Mouse (Mus musculus): ENCODE measurements around the gene 1700067K01Rik. TPM values are rescaled to one million over a fixed set of nuclear protein-coding genes. Genes with fewer than 3 reads are reported as not detected.

The 1700067K01Rik gene
- polyA plus RNA-seq, 1 experiment from 2014 or later, result 2.0 TPM

DNA sequence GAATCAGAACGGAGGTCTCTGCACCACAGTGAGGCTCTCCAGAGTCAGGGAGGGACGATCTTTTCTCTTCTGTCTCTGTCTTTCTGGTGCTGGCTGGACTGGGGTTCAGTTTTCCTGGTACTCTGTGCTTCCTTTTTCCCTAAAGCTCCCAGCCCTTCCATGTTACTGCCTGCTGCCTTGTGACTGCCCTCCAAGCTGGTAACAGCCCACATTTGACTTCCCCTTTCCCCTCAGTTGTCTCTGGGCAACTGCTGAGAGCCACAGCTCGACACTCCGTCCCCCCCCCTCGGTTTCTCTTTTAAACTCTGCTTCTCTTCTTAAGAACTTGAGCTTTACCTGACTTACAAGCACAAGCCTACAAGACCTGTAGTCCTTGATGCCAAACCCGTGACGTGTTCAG, 12.1 kb upstream of the 1700067K01Rik start:
- peaks cover 84% of the 10 kb centered on the region for H3K36me3 ChIP-seq
- no peaks in the 10 kb centered on the region for H3K4me1 ChIP-seq
- H3K27me3 ChIP-seq, result no peaks in the 10 kb centered on the region
- H3K27ac ChIP-seq, result no peak overlapping the region
- H3K4me3 ChIP-seq, result no peak overlapping the region
- no peak overlapping the region for H3K9ac ChIP-seq
- H3K9me3 ChIP-seq, result no peaks in the 10 kb centered on the region
- no peak for ATAC-seq (ENCODE audit: insufficient number of reproducible peaks, insufficient read depth, low FRiP score, low TSS enrichment)
- 85% methylated on average over 7 of the region's 7 CpGs for WGBS
- H3K4me2 ChIP-seq (replicated peaks), result no peak overlapping the region

DNA sequence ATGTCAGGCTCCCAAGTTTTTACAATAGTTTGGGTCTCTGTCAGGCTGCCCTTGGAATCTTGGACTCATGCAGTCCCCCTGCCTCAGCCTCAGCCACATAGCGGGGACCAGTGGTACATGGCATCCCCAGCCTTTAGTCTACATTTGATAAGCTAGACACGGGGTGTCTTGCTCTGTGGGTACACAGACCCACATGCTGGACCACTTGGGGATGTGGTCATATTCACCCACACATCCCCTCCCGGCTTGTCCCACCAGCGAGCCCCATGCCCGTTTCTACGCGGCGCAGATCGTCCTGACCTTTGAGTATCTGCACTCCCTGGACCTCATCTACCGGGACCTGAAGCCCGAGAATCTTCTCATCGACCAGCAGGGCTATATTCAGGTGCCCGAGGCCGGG, 11.1 kb upstream of the 1700067K01Rik start:
- Histone ChIP-seq H3K4me1 (no peaks in the 10 kb centered on the region), H3K27ac (no peak overlapping the region), H3K27me3 (no peaks in the 10 kb centered on the region), H3K4me3 (no peak overlapping the region), H3K9ac (no peak overlapping the region), H3K9me3 (no peaks in the 10 kb centered on the region), H3K4me2 (replicated peaks) (no peak overlapping the region), H3K36me3 (peaks cover 84% of the 10 kb centered on the region)
- no peak for ATAC-seq (ENCODE audit: insufficient number of reproducible peaks, insufficient read depth, low FRiP score, low TSS enrichment)
- WGBS, result 95% methylated on average over 14 of the region's 14 CpGs

DNA sequence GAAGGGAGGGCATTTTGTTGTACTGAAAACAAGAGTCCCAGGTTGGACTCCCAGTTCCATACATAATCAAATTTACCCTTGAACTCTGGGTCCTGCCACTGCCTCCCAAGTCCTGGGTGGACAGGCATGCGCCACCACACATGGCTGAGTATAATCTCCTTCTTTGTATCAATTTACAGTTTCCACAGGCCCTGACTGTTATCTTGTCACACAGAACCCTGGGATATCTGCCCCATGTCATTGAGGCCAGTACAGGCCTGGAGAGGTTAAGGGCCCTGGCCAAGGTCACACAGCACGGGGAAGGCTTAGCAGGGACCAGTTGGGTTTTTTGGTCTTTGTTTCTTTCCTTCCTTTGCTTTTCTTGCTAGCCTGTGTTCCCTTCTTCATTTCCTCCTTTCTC, 8.8 kb upstream of the 1700067K01Rik start:
- H3K9ac ChIP-seq, result no peak overlapping the region
- no peak overlapping the region for H3K4me2 ChIP-seq (replicated peaks)
- no peaks in the 10 kb centered on the region for H3K9me3 ChIP-seq
- no peak overlapping the region for H3K4me3 ChIP-seq
- no peak for ATAC-seq (ENCODE audit: insufficient number of reproducible peaks, insufficient read depth, low FRiP score, low TSS enrichment)
- H3K36me3 ChIP-seq, result peaks cover 63% of the 10 kb centered on the region
- no peaks in the 10 kb centered on the region for H3K27me3 ChIP-seq
- 0 out of 2 replicates have a peak, but pooled peaks cover 6% of the 10 kb centered on the region for H3K4me1 ChIP-seq
- H3K27ac ChIP-seq, result no peak overlapping the region
- WGBS, result 85% methylated on average over 2 of the region's 2 CpGs

DNA sequence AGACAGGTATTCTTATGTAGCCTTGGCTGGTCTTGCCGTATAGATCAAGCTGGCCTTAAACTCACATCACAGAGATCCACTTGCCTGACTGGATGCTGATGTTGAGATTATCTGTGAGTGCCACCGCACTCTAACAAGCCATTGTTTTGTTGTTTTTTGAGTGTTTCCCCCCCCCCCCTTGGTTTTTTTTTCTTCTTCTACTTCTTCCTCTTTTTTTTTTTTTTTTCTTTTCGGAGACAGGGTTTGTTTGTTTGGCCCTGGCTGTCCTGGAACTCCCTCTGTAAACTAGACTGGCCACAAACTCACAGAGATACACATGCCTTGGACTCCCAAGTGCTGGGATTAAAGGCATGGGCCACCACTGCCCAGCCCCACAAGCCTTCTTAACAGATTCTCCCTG, 7.3 kb upstream of the 1700067K01Rik start:
- Histone ChIP-seq H3K4me2 (replicated peaks) (no peak overlapping the region), H3K4me1 (peaks cover 10% of the 10 kb centered on the region), H3K9me3 (no peaks in the 10 kb centered on the region), H3K27ac (no peak overlapping the region), H3K36me3 (peaks cover 48% of the 10 kb centered on the region), H3K9ac (no peak overlapping the region), H3K27me3 (no peaks in the 10 kb centered on the region), H3K4me3 (no peak overlapping the region)
- ATAC-seq (ENCODE audit: insufficient number of reproducible peaks, insufficient read depth, low FRiP score, low TSS enrichment), result no peak
- 82% methylated on average over 3 of the region's 3 CpGs for WGBS

DNA sequence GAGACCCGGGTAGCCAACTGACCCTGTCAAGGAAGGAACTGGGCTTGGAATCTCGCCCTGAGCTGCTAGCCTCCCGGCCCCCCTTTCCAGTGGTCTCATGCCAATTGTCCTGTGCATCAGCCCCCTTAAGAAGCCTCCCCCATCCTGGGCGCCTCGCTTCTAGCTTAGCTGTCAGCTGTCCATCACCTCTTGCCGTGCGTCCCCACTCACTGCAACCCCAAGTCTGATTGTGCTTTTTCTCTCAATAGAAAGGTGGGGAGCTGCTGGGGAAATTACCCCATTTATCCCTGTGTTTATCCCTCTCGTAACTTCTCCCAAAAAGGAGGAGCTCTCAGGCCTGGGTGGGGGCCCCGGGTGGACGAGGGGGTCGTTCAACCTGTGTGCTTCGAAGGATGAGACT, 5.3 kb upstream of the 1700067K01Rik start:
- no peak for ATAC-seq (ENCODE audit: insufficient number of reproducible peaks, insufficient read depth, low FRiP score, low TSS enrichment)
- Histone ChIP-seq H3K27me3 (peaks cover 8% of the 10 kb centered on the region; the same call in 1 of the 2 replicates), H3K4me1 (peaks cover 19% of the 10 kb centered on the region), H3K4me3 (peak overlapping the region; percentile 84), H3K9me3 (no peaks in the 10 kb centered on the region), H3K27ac (peak overlapping the region; percentile 99), H3K4me2 (replicated peaks) (peak overlapping the region; percentile 72), H3K9ac (peak overlapping the region; percentile 86), H3K36me3 (peaks cover 42% of the 10 kb centered on the region)
- 14% methylated on average over 12 of the region's 12 CpGs for WGBS

DNA sequence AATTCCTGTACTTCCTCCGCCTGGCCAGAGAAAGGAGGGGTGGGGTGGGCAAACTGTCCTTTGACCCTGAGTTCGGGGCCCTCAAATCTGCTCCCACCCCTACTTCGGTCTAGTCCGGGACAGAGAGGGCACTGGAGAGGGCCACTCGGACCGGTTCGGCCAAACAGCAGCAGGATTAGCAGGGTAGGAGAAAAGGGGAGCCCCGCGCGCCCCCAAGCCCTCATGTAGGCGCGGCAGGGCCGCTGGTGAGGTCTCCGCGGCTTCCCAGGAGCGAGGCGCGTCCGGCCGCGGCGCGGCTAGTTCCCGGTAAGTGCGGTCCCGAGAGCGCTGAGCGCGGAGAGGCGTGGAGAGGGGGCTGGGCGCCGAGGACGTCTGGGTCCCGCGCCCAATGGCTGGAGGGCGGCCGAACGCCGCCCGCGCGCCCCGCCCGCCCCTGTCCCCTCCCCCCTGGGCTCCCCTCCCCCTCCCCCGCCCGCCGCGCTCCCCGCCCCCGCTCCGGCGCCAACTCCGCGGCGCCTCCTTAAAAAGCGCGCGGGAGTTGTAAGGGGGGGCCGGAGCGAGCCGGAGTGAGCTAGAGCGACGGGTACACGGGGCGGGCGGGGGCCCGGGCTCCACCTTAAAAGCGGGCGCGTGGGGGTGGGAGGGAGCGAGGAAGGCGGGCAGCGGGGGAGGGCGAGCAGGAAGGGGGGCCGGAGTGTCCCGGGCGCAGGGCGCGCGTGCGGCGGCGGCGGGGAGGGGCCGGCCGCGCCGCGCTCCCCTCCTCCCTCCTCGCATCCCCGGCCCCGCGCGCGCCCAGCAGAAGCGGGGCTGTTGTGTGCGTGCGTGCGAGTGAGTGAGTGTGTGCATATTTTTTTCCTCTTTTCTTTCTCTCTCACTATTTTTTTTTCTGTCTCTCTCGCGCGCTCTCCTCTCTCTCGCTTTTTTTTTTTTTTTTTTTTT, 4.5 kb upstream of the 1700067K01Rik start:
- under 1% methylated on average over 22 of the region's 103 CpGs for WGBS
- Histone ChIP-seq H3K27ac (peak overlapping the region; percentile 99), H3K4me3 (peak overlapping the region; percentile 84), H3K27me3 (peaks cover 15% of the 10 kb centered on the region; the same call in 1 of the 2 replicates), H3K4me1 (peaks cover 27% of the 10 kb centered on the region), H3K9ac (peak overlapping the region; percentile 86), H3K36me3 (peaks cover 36% of the 10 kb centered on the region), H3K4me2 (replicated peaks) (peak overlapping the region; percentile 72), H3K9me3 (no peaks in the 10 kb centered on the region)
- ATAC-seq (ENCODE audit: insufficient number of reproducible peaks, insufficient read depth, low FRiP score, low TSS enrichment), result peak; percentile 68

DNA sequence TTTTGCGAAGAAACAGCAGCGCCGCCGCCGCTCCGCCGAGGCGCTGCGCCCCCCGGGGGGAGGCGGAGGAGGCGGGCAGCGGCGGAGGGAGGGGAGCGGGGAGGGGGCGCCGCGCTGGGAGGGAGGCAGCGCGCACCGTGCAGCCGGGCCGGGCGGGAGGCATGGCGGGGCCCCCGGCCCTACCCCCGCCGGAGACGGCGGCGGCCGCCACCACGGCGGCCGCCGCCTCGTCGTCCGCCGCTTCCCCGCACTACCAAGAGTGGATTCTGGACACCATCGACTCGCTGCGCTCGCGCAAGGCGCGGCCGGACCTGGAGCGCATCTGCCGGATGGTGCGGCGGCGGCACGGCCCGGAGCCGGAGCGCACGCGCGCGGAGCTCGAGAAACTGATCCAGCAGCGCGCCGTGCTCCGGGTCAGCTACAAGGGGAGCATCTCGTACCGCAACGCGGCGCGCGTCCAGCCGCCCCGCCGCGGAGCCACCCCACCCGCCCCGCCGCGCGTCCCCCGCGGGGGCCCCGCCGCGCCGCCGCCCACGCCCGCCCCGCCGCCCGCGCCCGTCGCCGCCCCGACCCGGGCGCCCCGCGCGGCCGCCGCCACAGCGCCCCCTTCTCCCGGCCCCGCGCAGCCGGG, 3.7 kb upstream of the 1700067K01Rik start, which contains the start of gene Samd1:
Samd1 (plus strand) TSS at position 162 of the 631 bp plus-strand sequence.
- H3K9me3 ChIP-seq, result no peaks in the 10 kb centered on the region
- H3K36me3 ChIP-seq, result peaks cover 31% of the 10 kb centered on the region
- H3K9ac ChIP-seq, result peak within 1 kb of the TSS; percentile 86
- peak within 1 kb of the TSS; percentile 99 for H3K27ac ChIP-seq
- peaks cover 15% of the 10 kb centered on the region; the same call in 1 of the 2 replicates for H3K27me3 ChIP-seq
- no peak for ATAC-seq (ENCODE audit: insufficient number of reproducible peaks, insufficient read depth, low FRiP score, low TSS enrichment)
- peaks cover 29% of the 10 kb centered on the region for H3K4me1 ChIP-seq
- H3K4me3 ChIP-seq, result peak within 1 kb of the TSS; percentile 84
- WGBS, result 1% methylated on average over 17 of the region's 112 CpGs
- peak within 1 kb of the TSS; percentile 83 for H3K4me2 ChIP-seq (replicated peaks)

DNA sequence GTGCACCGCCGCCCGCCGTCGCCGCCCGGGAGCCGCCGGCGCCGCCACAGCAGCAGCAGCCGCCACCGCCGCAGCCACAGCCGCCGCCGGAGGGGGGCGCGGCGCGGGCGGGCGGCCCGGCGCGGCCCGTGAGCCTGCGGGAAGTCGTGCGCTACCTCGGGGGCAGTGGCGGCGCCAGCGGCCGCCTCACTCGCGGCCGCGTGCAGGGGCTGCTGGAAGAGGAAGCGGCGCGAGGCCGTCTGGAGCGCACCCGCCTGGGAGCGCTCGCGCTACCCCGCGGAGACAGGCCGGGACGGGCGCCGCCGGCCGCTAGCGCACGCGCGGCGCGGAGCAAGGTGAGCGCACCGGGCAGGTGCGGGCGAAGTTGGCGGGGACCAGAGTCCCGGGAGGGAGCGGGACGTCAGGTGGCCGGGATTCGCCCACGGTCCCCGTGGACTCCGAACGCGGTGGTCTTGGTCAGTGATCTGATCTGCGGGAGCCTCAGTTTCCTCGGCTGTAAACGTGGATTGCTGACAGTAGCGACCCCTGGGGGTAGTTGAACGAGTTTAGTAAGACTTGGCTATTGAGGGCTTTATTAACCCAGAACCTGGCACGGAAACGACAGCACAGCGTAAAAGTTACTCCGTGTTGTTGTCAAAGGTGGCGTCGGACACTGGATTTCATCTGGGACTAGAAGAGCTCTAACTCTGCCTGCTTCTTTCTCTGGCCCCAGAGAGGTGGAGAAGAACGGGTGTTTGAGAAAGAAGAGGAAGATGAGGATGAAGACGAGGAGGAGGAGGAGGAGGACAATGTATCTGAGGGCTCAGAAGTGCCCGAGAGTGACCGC, 2.9 kb upstream of the 1700067K01Rik start:
- H3K4me1 ChIP-seq, result peaks cover 37% of the 10 kb centered on the region
- peak overlapping the region; percentile 93 for H3K27ac ChIP-seq
- WGBS, result under 1% methylated on average over 81 of the region's 92 CpGs
- peak overlapping the region; percentile 81 for H3K4me3 ChIP-seq
- H3K9ac ChIP-seq, result peak overlapping the region; percentile 82
- peak overlapping the region; percentile 83 for H3K4me2 ChIP-seq (replicated peaks)
- peaks cover 15% of the 10 kb centered on the region; the same call in 1 of the 2 replicates for H3K27me3 ChIP-seq
- 0 out of 2 replicates have a peak, but pooled peaks have one; percentile 23 for ATAC-seq (ENCODE audit: insufficient number of reproducible peaks, insufficient read depth, low FRiP score, low TSS enrichment)
- no peaks in the 10 kb centered on the region for H3K9me3 ChIP-seq
- peaks cover 33% of the 10 kb centered on the region for H3K36me3 ChIP-seq

DNA sequence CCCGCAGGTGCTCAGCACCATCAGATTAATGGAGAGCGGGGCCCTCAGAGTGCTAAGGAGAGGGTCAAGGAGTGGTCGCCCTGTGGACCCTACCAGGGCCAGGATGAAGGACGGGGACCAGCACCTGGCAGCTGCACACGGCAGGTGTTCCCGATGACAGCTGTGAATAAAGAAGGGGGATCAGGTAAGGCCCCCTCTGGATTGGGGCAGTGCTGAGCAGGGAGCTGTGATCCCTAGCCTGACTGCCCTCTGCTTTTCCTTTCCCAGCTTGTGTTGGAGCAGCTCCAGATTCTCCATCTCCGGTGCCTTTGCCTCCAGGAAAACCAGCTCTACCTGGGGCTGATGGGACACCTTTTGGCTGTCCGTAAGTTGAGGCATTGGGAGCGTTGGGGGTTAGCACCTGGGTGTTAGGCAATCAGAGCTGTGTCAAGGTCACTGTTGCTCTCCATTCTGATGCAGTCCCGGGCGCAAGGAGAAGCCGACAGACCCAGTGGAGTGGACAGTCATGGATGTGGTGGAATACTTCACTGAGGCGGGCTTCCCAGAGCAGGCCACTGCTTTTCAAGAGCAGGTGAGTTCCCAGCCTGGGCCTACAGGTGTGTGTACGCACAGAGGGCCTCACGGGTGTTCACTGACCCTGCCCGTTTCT, 2.1 kb upstream of the 1700067K01Rik start:
- Histone ChIP-seq H3K9me3 (no peaks in the 10 kb centered on the region), H3K4me2 (replicated peaks) (peak overlapping the region; percentile 83), H3K27ac (0 out of 2 replicates have a peak overlapping the region, but pooled peaks have one; percentile 93), H3K4me1 (peaks cover 41% of the 10 kb centered on the region), H3K4me3 (peak overlapping the region; percentile 81), H3K9ac (peak overlapping the region; percentile 82), H3K27me3 (peaks cover 15% of the 10 kb centered on the region; the same call in 1 of the 2 replicates), H3K36me3 (peaks cover 29% of the 10 kb centered on the region)
- ATAC-seq (ENCODE audit: insufficient number of reproducible peaks, insufficient read depth, low FRiP score, low TSS enrichment), result no peak
- WGBS, result 68% methylated on average over 16 of the region's 16 CpGs

DNA sequence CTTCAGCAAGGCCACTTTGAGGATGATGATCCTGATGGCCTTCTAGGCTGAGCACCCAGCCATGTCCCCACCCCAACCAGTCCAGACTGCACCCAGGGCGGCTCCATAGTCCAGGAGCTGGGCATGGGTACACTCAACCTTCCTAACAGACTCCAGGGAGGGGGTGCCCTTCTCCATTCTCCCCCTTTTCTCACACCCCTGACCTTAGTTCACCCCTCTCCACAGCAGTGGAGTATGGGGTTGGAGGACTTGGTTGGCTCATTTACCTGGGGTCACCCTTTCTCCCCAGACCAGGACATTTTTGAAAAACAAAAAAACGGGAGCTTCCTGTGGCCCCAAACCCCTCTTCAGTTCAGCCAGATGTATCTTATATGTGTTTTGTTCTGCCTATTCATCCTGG, 1.5 kb upstream of the 1700067K01Rik start:
- peak overlapping the region; percentile 83 for H3K4me2 ChIP-seq (replicated peaks)
- no peaks in the 10 kb centered on the region for H3K9me3 ChIP-seq
- 91% methylated on average over 2 of the region's 2 CpGs for WGBS
- no peak overlapping the region for H3K27ac ChIP-seq
- no peak for ATAC-seq (ENCODE audit: insufficient number of reproducible peaks, insufficient read depth, low FRiP score, low TSS enrichment)
- no peak overlapping the region for H3K9ac ChIP-seq
- peak overlapping the region; percentile 81 for H3K4me3 ChIP-seq
- H3K27me3 ChIP-seq, result peaks cover 15% of the 10 kb centered on the region; the same call in 1 of the 2 replicates
- peaks cover 23% of the 10 kb centered on the region for H3K36me3 ChIP-seq
- H3K4me1 ChIP-seq, result peaks cover 41% of the 10 kb centered on the region
